11 mouse cellular contexts compared by ENCODE assay signal in the genomic region with DNA sequence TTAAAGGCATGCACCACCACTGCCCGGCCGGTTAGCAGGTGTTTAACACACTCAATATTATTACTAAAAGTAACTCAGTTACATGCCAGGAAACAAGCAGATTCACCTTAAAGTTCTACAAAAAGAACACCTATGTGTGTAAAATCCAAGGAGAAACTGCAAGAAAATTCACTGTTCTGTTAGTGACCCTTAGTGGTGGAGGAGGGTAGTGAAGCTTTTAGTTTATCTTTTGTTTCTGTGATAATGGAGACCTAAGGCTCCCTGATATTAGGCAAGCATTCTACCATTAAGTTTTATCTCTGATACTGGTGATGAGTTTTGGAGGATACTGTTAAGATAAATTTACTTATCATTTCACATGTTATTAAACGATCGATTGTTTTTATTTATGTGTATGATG. TPM values are rescaled to one million over a fixed set of nuclear protein-coding genes. Genes with fewer than 3 reads are reported as not detected.
DNase-seq lines count a peak whose midpoint lies in the region; ATAC-seq and TF ChIP-seq lines count a peak whose summit lies in the region.
"Had no signal": no experiment of that assay in that cellular context is flagged by ENCODE, and none has a peak within 500 bp of the region (broad histone marks: within the 10 kb centered on the region; RNA-seq: fewer than 3 reads in every experiment).

No protein-coding gene starts in this region.

- H3K36me3 ChIP-seq in intestine, postnatal 0 days (ENCODE audit: control insufficient read depth, insufficient read depth) = peaks cover 31% of the 10 kb centered on the region
- peaks cover 18% of the 10 kb centered on the region for H3K36me3 ChIP-seq in intestine, embryonic 15.5 days

- no peak overlapping the region for H3K9ac ChIP-seq in intestine, postnatal 0 days (ENCODE audit: low read depth, low read length)
- no peak overlapping the region for H3K9ac ChIP-seq in intestine, embryonic 15.5 days
- H3K9ac ChIP-seq: liver, embryonic 13.5 days had no signal

- WGBS in cerebellum, adult 2 months = 96% methylated on average over 4 of the region's 4 CpGs
- WGBS in intestine, postnatal 0 days = 92% methylated on average over 4 of the region's 4 CpGs
- 95% methylated on average over 4 of the region's 4 CpGs for WGBS in intestine, embryonic 15.5 days

- no peak for TF ChIP-seq POLR2A in cerebellum, adult 2 months (IDR thresholded peaks at IDR 0.05; ENCODE audit: borderline replicate concordance, insufficient read depth, low read length)

- H3K27me3 ChIP-seq in cerebellum, adult 2 months (ENCODE audit: control insufficient read depth, insufficient read depth, low read length) = no peaks in the 10 kb centered on the region
- no peaks in the 10 kb centered on the region for H3K27me3 ChIP-seq in intestine, postnatal 0 days (replicated peaks; ENCODE audit: control insufficient read depth, insufficient read depth, low read length)
- no peaks in the 10 kb centered on the region for H3K27me3 ChIP-seq in intestine, embryonic 15.5 days (replicated peaks)
- H3K27me3 ChIP-seq: liver, embryonic 13.5 days had no signal

- no peak for DNase-seq in cerebellum, adult 2 months
- no peak for DNase-seq in cerebellum, adult 18-20 months
- DNase-seq in 416B (ENCODE audit: low read depth) = peak; percentile 65
- no peak for DNase-seq in ovary, postnatal 10 days (ENCODE audit: low spot score)
- no peak for DNase-seq in left cerebral cortex, adult 9 months (ENCODE audit: low spot score in 2 of 2)
- DNase-seq: kidney, postnatal 25 days; liver, embryonic 13.5 days; spleen, adult 18-20 months had no signal

- peak; percentile 30; the same call in 1 of the 2 replicates for TF ChIP-seq CTCF in cerebellum, adult 2 months (IDR thresholded peaks at IDR 0.05; ENCODE audit: borderline replicate concordance, insufficient read depth, low read depth, low read length)
- TF ChIP-seq CTCF in intestine, postnatal 0 days (IDR thresholded peaks at IDR 0.05; ENCODE audit: low read depth) = peak; percentile 71

- no peak overlapping the region for H3K4me3 ChIP-seq in cerebellum, adult 2 months (replicated peaks; ENCODE audit: insufficient read depth, low read depth, low read length)
- H3K4me3 ChIP-seq in intestine, postnatal 0 days (ENCODE audit: low read depth, low read length) = no peak overlapping the region
- H3K4me3 ChIP-seq in intestine, embryonic 15.5 days (replicated peaks) = no peak overlapping the region
- H3K4me3 ChIP-seq: liver, embryonic 13.5 days had no signal

- no peak overlapping the region for H3K27ac ChIP-seq in cerebellum, adult 2 months (ENCODE audit: insufficient read depth, low read length)
- H3K27ac ChIP-seq in intestine, postnatal 0 days (ENCODE audit: low read depth, low read length) = no peak overlapping the region
- H3K27ac ChIP-seq in intestine, embryonic 15.5 days = no peak overlapping the region
- H3K27ac ChIP-seq: liver, embryonic 13.5 days had no signal

- no peak for ATAC-seq in intestine, postnatal 0 days
- ATAC-seq in intestine, embryonic 15.5 days = no peak
- ATAC-seq in common myeloid progenitor, adult 5-6 weeks (replicated peaks; ENCODE audit: low read depth, poor library complexity, severe bottlenecking) = peak; percentile 76

- H3K4me1 ChIP-seq in cerebellum, adult 2 months (ENCODE audit: control insufficient read depth, insufficient read depth, low read length) = no peaks in the 10 kb centered on the region
- H3K4me1 ChIP-seq in intestine, postnatal 0 days (replicated peaks; ENCODE audit: control insufficient read depth, insufficient read depth, low read length) = no peaks in the 10 kb centered on the region
- H3K4me1 ChIP-seq in intestine, embryonic 15.5 days (replicated peaks) = no peaks in the 10 kb centered on the region
- H3K4me1 ChIP-seq: liver, embryonic 13.5 days had no signal

- no peaks in the 10 kb centered on the region for H3K9me3 ChIP-seq in intestine, postnatal 0 days (ENCODE audit: control insufficient read depth)
- H3K9me3 ChIP-seq in intestine, embryonic 15.5 days = no peaks in the 10 kb centered on the region
- H3K9me3 ChIP-seq: liver, embryonic 13.5 days had no signal

- H3K4me2 ChIP-seq in intestine, postnatal 0 days (replicated peaks; ENCODE audit: low read depth) = no peak overlapping the region
- no peak overlapping the region for H3K4me2 ChIP-seq in intestine, embryonic 15.5 days (replicated peaks)
- H3K4me2 ChIP-seq: liver, embryonic 13.5 days had no signal

RNA-seq across cellular contexts. Expression of a gene that starts 37.5 kb away (rescaled TPM):
- 66.5 and 76.7 TPM in 2 replicates for polyA plus RNA-seq in cerebellum, adult 2 months (2012; rRNA removed)
- polyA plus RNA-seq in intestine, postnatal 0 days (2015; fragmentation: Nextera tagmentation; extraction: Ambion mirVana) = 46.7 and 47.1 TPM in 2 replicates
- 71.6 and 75.9 TPM in 2 replicates for polyA plus RNA-seq in intestine, embryonic 15.5 days (2015; fragmentation: Nextera tagmentation; extraction: Ambion mirVana)
- total RNA-seq in common myeloid progenitor, adult 5-6 weeks (2017) = 64.2 and 105 TPM in 2 replicates

RNA-seq across cellular contexts. Expression of a gene that starts 42.3 kb away (rescaled TPM):
- polyA plus RNA-seq in cerebellum, adult 2 months (2012; rRNA removed) = 32.8 and 35.9 TPM in 2 replicates
- polyA plus RNA-seq in intestine, postnatal 0 days (2015; fragmentation: Nextera tagmentation; extraction: Ambion mirVana) = 18.6 and 21.2 TPM in 2 replicates
- polyA plus RNA-seq in intestine, embryonic 15.5 days (2015; fragmentation: Nextera tagmentation; extraction: Ambion mirVana) = 23.8 and 28.7 TPM in 2 replicates
- 14.6 and 23.7 TPM in 2 replicates for total RNA-seq in common myeloid progenitor, adult 5-6 weeks (2017)
